11 mouse cellular contexts compared by ENCODE assay signal in the genomic region with DNA sequence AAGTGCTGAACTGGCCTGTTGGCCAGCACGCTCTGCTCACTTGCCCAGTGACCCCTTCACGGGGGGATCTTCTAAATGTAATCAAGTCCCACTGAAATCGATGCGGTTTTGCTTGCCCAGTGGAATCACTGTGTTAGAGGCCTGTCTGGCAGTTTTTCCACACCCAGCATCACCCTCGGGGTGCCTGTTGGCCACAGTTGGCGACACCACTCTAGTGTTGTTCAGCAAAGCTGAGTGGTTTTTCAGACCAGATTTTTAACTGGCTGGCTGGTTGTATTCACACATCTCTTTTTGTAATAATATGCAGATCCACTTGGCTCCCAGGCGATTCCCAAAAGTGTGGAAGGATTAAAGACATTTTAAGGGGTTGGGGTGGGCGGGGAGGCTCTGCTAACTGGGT.
DNase-seq lines count a peak whose midpoint lies in the region; ATAC-seq lines count a peak whose summit lies in the region.
"Had no signal": no experiment of that assay in that cellular context is flagged by ENCODE, and none has a peak within 500 bp of the region (broad histone marks: within the 10 kb centered on the region; RNA-seq: fewer than 3 reads in every experiment).

No protein-coding gene starts in this region.

- no peak overlapping the region for H3K4me2 ChIP-seq in neural tube, embryonic 11.5 days (ENCODE audit: low read depth)
- H3K4me2 ChIP-seq in hindbrain, embryonic 14.5 days (replicated peaks), result peak overlapping the region; percentile 20; the same call in 1 of the 2 replicates
- no peak overlapping the region for H3K4me2 ChIP-seq in neural tube, embryonic 15.5 days

- H3K27me3 ChIP-seq in neural tube, embryonic 11.5 days (ENCODE audit: control insufficient read depth, insufficient read depth, low read length), result no peaks in the 10 kb centered on the region
- no peaks in the 10 kb centered on the region for H3K27me3 ChIP-seq in hindbrain, embryonic 14.5 days (ENCODE audit: control insufficient read depth, insufficient read depth, low read length)
- no peaks in the 10 kb centered on the region for H3K27me3 ChIP-seq in neural tube, embryonic 15.5 days (replicated peaks)
- H3K27me3 ChIP-seq: neural tube, embryonic 12.5 days had no signal

- peaks cover 2% of the 10 kb centered on the region; the same call in 1 of the 2 replicates for H3K36me3 ChIP-seq in neural tube, embryonic 11.5 days (ENCODE audit: control insufficient read depth, insufficient read depth, low read length)
- no peaks in the 10 kb centered on the region for H3K36me3 ChIP-seq in hindbrain, embryonic 14.5 days (replicated peaks; ENCODE audit: control insufficient read depth, insufficient read depth)
- no peaks in the 10 kb centered on the region for H3K36me3 ChIP-seq in neural tube, embryonic 15.5 days
- H3K36me3 ChIP-seq: neural tube, embryonic 12.5 days had no signal

- peak overlapping the region; percentile 34; the same call in 1 of the 2 replicates for H3K27ac ChIP-seq in neural tube, embryonic 11.5 days (ENCODE audit: low read depth, low read length)
- H3K27ac ChIP-seq in hindbrain, embryonic 14.5 days, result peak overlapping the region; percentile 76
- peak overlapping the region; percentile 75 for H3K27ac ChIP-seq in neural tube, embryonic 15.5 days (replicated peaks)

- DNase-seq in cerebellum, postnatal 10 days, result peak; percentile 52 to 67
- no peak for DNase-seq in cerebellum, adult 18-20 months
- DNase-seq in neural tube, embryonic 11.5 days (ENCODE audit: low spot score), result peak; percentile 35
- no peak for DNase-seq in neural tube, embryonic 10.5 days (ENCODE audit: extremely low spot score, low spot score)
- no peak for DNase-seq in hindbrain, embryonic 14.5 days (ENCODE audit: low spot score)
- DNase-seq in kidney, postnatal 14 days, result no peak
- DNase-seq: adrenal gland, postnatal 10 days; cerebellum, adult 11-12 months had no signal

- 0 out of 2 replicates have a peak, but pooled peaks cover 5% of the 10 kb centered on the region for H3K9me3 ChIP-seq in neural tube, embryonic 11.5 days (ENCODE audit: control insufficient read depth, low read length)
- no peaks in the 10 kb centered on the region for H3K9me3 ChIP-seq in hindbrain, embryonic 14.5 days (ENCODE audit: control insufficient read depth, low read length)
- H3K9me3 ChIP-seq in neural tube, embryonic 15.5 days (replicated peaks), result no peaks in the 10 kb centered on the region
- H3K9me3 ChIP-seq: neural tube, embryonic 12.5 days had no signal

- no peak overlapping the region for H3K4me3 ChIP-seq in neural tube, embryonic 11.5 days (ENCODE audit: low read depth, low read length)
- no peak overlapping the region for H3K4me3 ChIP-seq in hindbrain, embryonic 14.5 days (replicated peaks; ENCODE audit: low read length)
- no peak overlapping the region for H3K4me3 ChIP-seq in neural tube, embryonic 15.5 days (replicated peaks)
- H3K4me3 ChIP-seq: neural tube, embryonic 12.5 days had no signal

- no peak overlapping the region for H3K9ac ChIP-seq in neural tube, embryonic 11.5 days (ENCODE audit: low read length)
- H3K9ac ChIP-seq in hindbrain, embryonic 14.5 days, result no peak overlapping the region
- no peak overlapping the region for H3K9ac ChIP-seq in neural tube, embryonic 15.5 days (replicated peaks)
- H3K9ac ChIP-seq: neural tube, embryonic 12.5 days had no signal

- no peak for ATAC-seq in neural tube, embryonic 11.5 days (ENCODE audit: insufficient read depth, low FRiP score, low TSS enrichment)
- peak; percentile 16; the same call in 1 of the 2 replicates for ATAC-seq in hindbrain, embryonic 14.5 days (ENCODE audit: low FRiP score)
- peak; percentile 19; the same call in 1 of the 2 replicates for ATAC-seq in neural tube, embryonic 15.5 days (ENCODE audit: low FRiP score)
- no peak for ATAC-seq in cerebellum, adult (ENCODE audit: insufficient number of reproducible peaks, low FRiP score, low TSS enrichment)

- peaks cover 23% of the 10 kb centered on the region for H3K4me1 ChIP-seq in neural tube, embryonic 11.5 days (ENCODE audit: control insufficient read depth, insufficient read depth, low read length)
- H3K4me1 ChIP-seq in hindbrain, embryonic 14.5 days (replicated peaks; ENCODE audit: control insufficient read depth, insufficient read depth, low read length), result peaks cover 29% of the 10 kb centered on the region
- peaks cover 34% of the 10 kb centered on the region for H3K4me1 ChIP-seq in neural tube, embryonic 15.5 days

- 38% methylated on average over 8 of the region's 8 CpGs for WGBS in neural tube, embryonic 11.5 days
- 17% methylated on average over 8 of the region's 8 CpGs for WGBS in hindbrain, embryonic 14.5 days
- WGBS in neural tube, embryonic 15.5 days, result 26% methylated on average over 8 of the region's 8 CpGs

Comparison
In these comparisons a context has a peak if more than half of its experiments do, and no peak if none do; other contexts are left out.
1. DNase-seq: peak in cerebellum, postnatal 10 days (2 of 2) and neural tube, embryonic 11.5 days (single experiment); none in cerebellum, adult 18-20 months (0 of 2), neural tube, embryonic 10.5 days (single experiment), hindbrain, embryonic 14.5 days (single experiment) and kidney, postnatal 14 days (single experiment).
2. ATAC-seq: peak in hindbrain, embryonic 14.5 days (single experiment) and neural tube, embryonic 15.5 days (single experiment); none in neural tube, embryonic 11.5 days (single experiment) and cerebellum, adult (single experiment).
3. Peak in every context shown above with its lines, with median percentiles within 50 percentile points of each other: H3K27ac ChIP-seq.